Mouse (Mus musculus): ENCODE results near the gene Rapgef4. TPM values are rescaled to one million over a fixed set of nuclear protein-coding genes. Genes with fewer than 3 reads are reported as not detected.

The Rapgef4 gene
- polyA plus RNA-seq, 1 experiment from 2014 or later: 3.1 TPM

DNA sequence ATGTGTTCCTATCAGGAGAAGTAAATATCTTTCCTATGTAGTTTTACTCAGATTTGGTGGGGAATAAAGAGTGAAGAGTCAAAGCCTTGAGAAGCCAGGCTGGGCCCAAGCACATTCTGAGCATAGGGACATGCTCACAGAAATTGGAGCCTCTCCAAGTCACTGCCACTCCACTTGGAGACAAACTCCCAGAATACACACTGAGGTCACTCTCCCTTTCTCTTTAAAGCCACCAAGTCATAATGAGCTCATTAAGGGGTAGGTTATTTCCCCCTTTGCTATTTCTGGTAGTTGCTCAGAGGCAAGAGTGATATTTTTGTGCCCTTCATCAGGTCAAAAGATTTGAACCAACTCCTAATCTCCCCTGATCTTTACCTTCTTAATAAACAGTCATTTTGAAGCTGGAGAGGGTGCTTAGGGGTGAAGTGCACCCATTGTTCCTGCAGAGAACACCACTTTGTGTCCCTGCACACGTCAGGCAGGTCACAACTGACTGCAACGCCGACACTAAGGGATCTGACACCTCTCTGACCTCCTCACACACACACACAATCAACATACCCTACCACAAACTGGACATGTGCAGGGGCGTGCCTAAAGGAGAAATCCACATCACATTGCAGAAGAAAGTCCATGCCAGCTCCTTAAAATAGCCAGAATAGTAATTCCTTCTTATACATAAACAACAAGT lies 288.8 kb downstream of the Rapgef4 start:
- ATAC-seq (ENCODE audit: low FRiP score): no peak
- WGBS: 73% methylated on average over 4 of the region's 4 CpGs
- no peaks in the 10 kb centered on the region for H3K36me3 ChIP-seq (replicated peaks)
- H3K4me3 ChIP-seq (replicated peaks): no peak overlapping the region
- H3K9ac ChIP-seq: no peak overlapping the region
- no peaks in the 10 kb centered on the region for H3K9me3 ChIP-seq
- no peaks in the 10 kb centered on the region for H3K4me1 ChIP-seq
- H3K4me2 ChIP-seq: no peak overlapping the region
- H3K27me3 ChIP-seq: no peaks in the 10 kb centered on the region
- H3K27ac ChIP-seq: no peak overlapping the region

- no peaks in the 10 kb centered on the region for H3K27me3 ChIP-seq
- H3K9ac ChIP-seq: no peak overlapping the region
- H3K9me3 ChIP-seq: no peaks in the 10 kb centered on the region
- H3K4me2 ChIP-seq: no peak overlapping the region
- no peaks in the 10 kb centered on the region for H3K36me3 ChIP-seq (replicated peaks)
- 80% methylated on average over 4 of the region's 4 CpGs for WGBS
- no peak overlapping the region for H3K4me3 ChIP-seq (replicated peaks)
- ATAC-seq (ENCODE audit: low FRiP score): no peak
- H3K27ac ChIP-seq: no peak overlapping the region
- no peaks in the 10 kb centered on the region for H3K4me1 ChIP-seq
Measured at GRCm38 (mm10) chr2:72278247-72278873, 297.3 kb downstream of the Rapgef4 start.

- H3K27ac ChIP-seq: no peak overlapping the region
- peaks cover 9% of the 10 kb centered on the region; the same call in 1 of the 2 replicates for H3K27me3 ChIP-seq
- no peaks in the 10 kb centered on the region for H3K9me3 ChIP-seq
- H3K4me3 ChIP-seq (replicated peaks): no peak overlapping the region
- H3K9ac ChIP-seq: no peak overlapping the region
- H3K4me2 ChIP-seq: no peak overlapping the region
- 92% methylated on average over 5 of the region's 5 CpGs for WGBS
- no peak for ATAC-seq (ENCODE audit: low FRiP score)
- H3K4me1 ChIP-seq: peaks cover 2% of the 10 kb centered on the region; the same call in 1 of the 2 replicates
- H3K36me3 ChIP-seq (replicated peaks): no peaks in the 10 kb centered on the region
Measured at GRCm38 (mm10) chr2:72280524-72280923, 299.5 kb downstream of the Rapgef4 start.

GRCm38 (mm10) chr2:72281971-72282370 lies 300.9 kb downstream of the Rapgef4 start:
- H3K4me1 ChIP-seq: peaks cover 2% of the 10 kb centered on the region; the same call in 1 of the 2 replicates
- WGBS: 91% methylated on average over 14 of the region's 14 CpGs
- H3K9ac ChIP-seq: no peak overlapping the region
- H3K9me3 ChIP-seq: no peaks in the 10 kb centered on the region
- no peak for ATAC-seq (ENCODE audit: low FRiP score)
- H3K36me3 ChIP-seq (replicated peaks): no peaks in the 10 kb centered on the region
- no peak overlapping the region for H3K4me2 ChIP-seq
- H3K4me3 ChIP-seq (replicated peaks): no peak overlapping the region
- H3K27ac ChIP-seq: no peak overlapping the region
- H3K27me3 ChIP-seq: peaks cover 9% of the 10 kb centered on the region; the same call in 1 of the 2 replicates

GRCm38 (mm10) chr2:72282733-72283132 lies 301.7 kb downstream of the Rapgef4 start:
- H3K27ac ChIP-seq: no peak overlapping the region
- H3K4me3 ChIP-seq (replicated peaks): no peak overlapping the region
- H3K4me2 ChIP-seq: no peak overlapping the region
- H3K4me1 ChIP-seq: peaks cover 2% of the 10 kb centered on the region; the same call in 1 of the 2 replicates
- peaks cover 16% of the 10 kb centered on the region; the same call in 1 of the 2 replicates for H3K27me3 ChIP-seq
- no peak overlapping the region for H3K9ac ChIP-seq
- 84% methylated on average over 4 of the region's 4 CpGs for WGBS
- H3K36me3 ChIP-seq (replicated peaks): no peaks in the 10 kb centered on the region
- H3K9me3 ChIP-seq: no peaks in the 10 kb centered on the region
- no peak for ATAC-seq (ENCODE audit: low FRiP score)

- 82% methylated on average over 7 of the region's 7 CpGs for WGBS
- no peak overlapping the region for H3K27ac ChIP-seq
- H3K4me2 ChIP-seq: no peak overlapping the region
- no peak overlapping the region for H3K9ac ChIP-seq
- H3K4me3 ChIP-seq (replicated peaks): no peak overlapping the region
- peaks cover 2% of the 10 kb centered on the region; the same call in 1 of the 2 replicates for H3K4me1 ChIP-seq
- no peak for ATAC-seq (ENCODE audit: low FRiP score)
- H3K36me3 ChIP-seq (replicated peaks): no peaks in the 10 kb centered on the region
- no peaks in the 10 kb centered on the region for H3K9me3 ChIP-seq
- peaks cover 17% of the 10 kb centered on the region; the same call in 1 of the 2 replicates for H3K27me3 ChIP-seq
Measured at GRCm38 (mm10) chr2:72284689-72285088, 303.6 kb downstream of the Rapgef4 start.

GRCm38 (mm10) chr2:72285256-72285887 lies 304.3 kb downstream of the Rapgef4 start, which contains the start of gene Map3k20:
Gene Map3k20 (plus strand): TSS chr2:72285637.
- ATAC-seq (ENCODE audit: low FRiP score): peak; percentile 82
- Histone ChIP-seq H3K27ac (0 out of 2 replicates have a peak within 1 kb of the TSS, but pooled peaks have one; percentile 43), H3K4me2 (peak within 1 kb of the TSS; percentile 90), H3K36me3 (replicated peaks) (no peaks in the 10 kb centered on the region), H3K4me1 (peaks cover 2% of the 10 kb centered on the region; the same call in 1 of the 2 replicates), H3K27me3 (peaks cover 17% of the 10 kb centered on the region; the same call in 1 of the 2 replicates), H3K4me3 (replicated peaks) (peak within 1 kb of the TSS; percentile 91), H3K9me3 (no peaks in the 10 kb centered on the region), H3K9ac (peak within 1 kb of the TSS; percentile 86)
- WGBS: 2% methylated on average over 49 of the region's 50 CpGs

- H3K4me1 ChIP-seq: peaks cover 2% of the 10 kb centered on the region; the same call in 1 of the 2 replicates
- H3K27ac ChIP-seq: 0 out of 2 replicates have a peak overlapping the region, but pooled peaks have one; percentile 43
- H3K36me3 ChIP-seq (replicated peaks): no peaks in the 10 kb centered on the region
- WGBS: 1% methylated on average over 41 of the region's 60 CpGs
- no peaks in the 10 kb centered on the region for H3K9me3 ChIP-seq
- H3K9ac ChIP-seq: peak overlapping the region; percentile 86
- peak overlapping the region; percentile 90 for H3K4me2 ChIP-seq
- peak; percentile 63 for ATAC-seq (ENCODE audit: low FRiP score)
- peaks cover 17% of the 10 kb centered on the region; the same call in 1 of the 2 replicates for H3K27me3 ChIP-seq
- peak overlapping the region; percentile 91 for H3K4me3 ChIP-seq (replicated peaks)
Measured at GRCm38 (mm10) chr2:72285888-72286661, 305.0 kb downstream of the Rapgef4 start.

- peaks cover 2% of the 10 kb centered on the region; the same call in 1 of the 2 replicates for H3K4me1 ChIP-seq
- ATAC-seq (ENCODE audit: low FRiP score): no peak
- no peak overlapping the region for H3K27ac ChIP-seq
- no peak overlapping the region for H3K9ac ChIP-seq
- no peaks in the 10 kb centered on the region for H3K36me3 ChIP-seq (replicated peaks)
- peaks cover 17% of the 10 kb centered on the region; the same call in 1 of the 2 replicates for H3K27me3 ChIP-seq
- H3K4me2 ChIP-seq: no peak overlapping the region
- 65% methylated on average over 4 of the region's 4 CpGs for WGBS
- H3K4me3 ChIP-seq (replicated peaks): no peak overlapping the region
- no peaks in the 10 kb centered on the region for H3K9me3 ChIP-seq
Measured at GRCm38 (mm10) chr2:72287142-72287541, 306.1 kb downstream of the Rapgef4 start.

DNA sequence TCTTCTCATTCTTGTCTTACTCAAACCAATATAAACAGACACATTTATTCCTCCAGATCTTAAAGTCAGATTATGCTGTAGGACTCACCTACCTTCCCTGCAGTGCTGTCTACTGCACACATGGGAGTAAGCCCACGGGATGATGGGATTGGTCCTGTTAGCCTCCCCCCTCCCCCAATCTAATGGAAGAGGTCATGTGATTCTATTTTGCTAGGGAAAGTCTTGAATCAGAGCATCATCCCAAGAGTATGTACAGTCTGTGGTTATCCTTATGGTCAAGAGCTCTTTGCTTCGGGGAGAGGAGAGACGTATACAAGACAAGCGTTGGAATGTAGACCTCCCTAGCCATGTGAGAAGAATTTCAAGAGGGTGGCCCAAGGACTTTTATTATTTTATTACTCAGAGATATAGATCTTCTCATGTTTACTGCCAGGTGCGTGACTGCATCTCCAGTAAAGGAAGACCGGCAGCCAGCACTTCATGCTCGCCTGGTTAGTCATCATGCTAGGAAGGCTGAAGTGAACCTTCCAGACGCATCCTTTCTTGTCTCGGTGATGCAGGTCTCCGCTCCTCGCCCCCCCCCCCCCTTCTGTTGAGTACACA lies 308.0 kb downstream of the Rapgef4 start:
- no peak overlapping the region for H3K4me2 ChIP-seq
- peaks cover 2% of the 10 kb centered on the region; the same call in 1 of the 2 replicates for H3K4me1 ChIP-seq
- WGBS: 89% methylated on average over 11 of the region's 11 CpGs

DNA sequence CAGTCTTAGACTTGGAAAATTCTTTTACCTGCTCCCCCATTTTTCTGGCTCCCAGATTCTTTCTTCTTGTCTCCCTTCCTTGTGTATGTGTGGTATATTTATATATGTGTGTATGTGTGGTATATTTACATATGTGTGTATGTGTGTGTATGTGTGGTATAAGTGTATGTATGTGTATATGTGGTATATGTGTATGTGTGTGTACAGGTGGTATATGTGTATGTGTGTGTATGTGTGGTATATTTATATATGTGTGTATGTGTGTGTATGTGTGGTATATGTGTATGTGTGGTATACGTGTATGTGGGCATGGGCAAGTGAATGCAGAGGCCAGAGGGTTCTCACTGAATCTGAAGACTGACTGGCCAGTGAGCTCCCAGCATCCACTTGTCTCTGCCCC lies 310.1 kb downstream of the Rapgef4 start:
- no peak overlapping the region for H3K4me2 ChIP-seq
- WGBS: 68% methylated on average over 1 of the region's 1 CpGs
- no peak overlapping the region for H3K4me3 ChIP-seq (replicated peaks)
- peaks cover 8% of the 10 kb centered on the region; the same call in 1 of the 2 replicates for H3K27me3 ChIP-seq
- H3K9me3 ChIP-seq: no peaks in the 10 kb centered on the region
- no peak overlapping the region for H3K27ac ChIP-seq
- no peaks in the 10 kb centered on the region for H3K4me1 ChIP-seq
- no peak overlapping the region for H3K9ac ChIP-seq
- no peaks in the 10 kb centered on the region for H3K36me3 ChIP-seq (replicated peaks)
- no peak for ATAC-seq (ENCODE audit: low FRiP score)

More for the DNA sequence above, 308.0 kb downstream of the Rapgef4 start:
- ATAC-seq (ENCODE audit: low FRiP score): no peak
- Histone ChIP-seq H3K27ac (no peak overlapping the region), H3K4me3 (replicated peaks) (no peak overlapping the region), H3K9ac (no peak overlapping the region), H3K36me3 (replicated peaks) (no peaks in the 10 kb centered on the region), H3K27me3 (peaks cover 13% of the 10 kb centered on the region; the same call in 1 of the 2 replicates), H3K9me3 (no peaks in the 10 kb centered on the region)

Data from forebrain, embryonic 12.5 days (tissue).